Mouse (Mus musculus) induced T-regulatory cell, adult 2 months (primary cell): Measurements from ENCODE around the gene Rnaseh2a.

Experiments
- DNase-seq: peaks from one replicate; pipeline ENCODE4 v3.0.0-alpha.2; 2012; ENCODE audit warnings: low read depth

Rnaseh2a gene

DNA sequence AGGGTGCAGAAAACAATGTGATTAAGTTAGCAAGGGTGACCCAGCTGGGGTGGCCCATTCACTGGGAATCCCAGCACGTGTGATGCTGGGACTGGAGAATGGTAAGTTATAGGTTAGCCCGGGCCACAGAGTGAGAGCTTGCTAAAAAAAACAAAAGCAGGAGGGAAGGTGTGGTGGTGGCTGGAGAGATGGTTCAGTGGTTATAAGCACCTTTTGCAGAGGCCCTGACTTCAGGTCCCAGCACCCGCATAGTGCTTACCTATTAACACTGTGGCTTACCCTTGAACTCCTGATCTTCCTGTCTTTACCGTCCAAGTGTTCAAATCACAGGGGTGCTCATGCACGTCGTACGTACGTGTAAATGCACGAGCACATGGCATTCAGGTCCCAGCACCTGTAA is 62.5 kb downstream of the Rnaseh2a start:
- DNase-seq: no peak
